Mouse (Mus musculus): ENCODE results near the gene Pgc. TPM values are rescaled to one million over a fixed set of nuclear protein-coding genes. Genes with fewer than 3 reads are reported as not detected.

Gene Pgc
- 4.9 and 5.0 TPM in 2 replicates for polyA plus RNA-seq (2011; ENCODE audit: insufficient read depth, insufficient read length, low read depth, missing spikeins)

- Histone ChIP-seq H3K36me3 (ENCODE audit: control insufficient read depth, insufficient read depth, low read length, poor library complexity, severe bottlenecking) (no peaks in the 10 kb centered on the region), H3K4me1 (ENCODE audit: control insufficient read depth, insufficient read depth, low read length) (peaks cover 13% of the 10 kb centered on the region), H3K9me3 (replicated peaks; ENCODE audit: control insufficient read depth, insufficient read depth, low read length, poor library complexity, severe bottlenecking) (no peaks in the 10 kb centered on the region), H3K27ac (ENCODE audit: insufficient read depth, low read length) (no peak within 1 kb of the TSS), H3K4me3 (ENCODE audit: low read depth, low read length) (no peak within 1 kb of the TSS), H3K27me3 (ENCODE audit: control insufficient read depth, insufficient read depth, low read length, poor library complexity, severe bottlenecking) (no peaks in the 10 kb centered on the region), H3K9ac (ENCODE audit: low read depth, poor library complexity, severe bottlenecking) (no peak within 1 kb of the TSS)
- TF ChIP-seq CTCF (IDR thresholded peaks at IDR 0.05; ENCODE audit: low read depth, low read length) (no peak), EP300 (IDR thresholded peaks at IDR 0.05; ENCODE audit: insufficient read depth, low read depth, low read length) (no peak), POLR2A (IDR thresholded peaks at IDR 0.05; ENCODE audit: insufficient read depth, low read length) (no peak)
These were observed at the start of gene Pgc for GRCm38 (mm10) chr17:47726566-47726965. TSS of gene Pgc (plus strand) at chr17:47726842.

GRCm38 (mm10) chr17:47678238-47678637 is 48.4 kb upstream of the Pgc start:
- no peak overlapping the region for H3K4me3 ChIP-seq (ENCODE audit: low read depth, low read length)
- H3K27ac ChIP-seq (ENCODE audit: insufficient read depth, low read length), result no peak overlapping the region
- no peaks in the 10 kb centered on the region for H3K36me3 ChIP-seq (ENCODE audit: control insufficient read depth, insufficient read depth, low read length, poor library complexity, severe bottlenecking)
- no peaks in the 10 kb centered on the region for H3K27me3 ChIP-seq (ENCODE audit: control insufficient read depth, insufficient read depth, low read length, poor library complexity, severe bottlenecking)
- TF ChIP-seq CTCF (IDR thresholded peaks at IDR 0.05; ENCODE audit: low read depth, low read length), result no peak
- no peak for TF ChIP-seq EP300 (IDR thresholded peaks at IDR 0.05; ENCODE audit: insufficient read depth, low read depth, low read length)
- no peak for TF ChIP-seq POLR2A (IDR thresholded peaks at IDR 0.05; ENCODE audit: insufficient read depth, low read length)
- peaks cover 2% of the 10 kb centered on the region for H3K4me1 ChIP-seq (ENCODE audit: control insufficient read depth, insufficient read depth, low read length)
- no peak overlapping the region for H3K9ac ChIP-seq (ENCODE audit: low read depth, poor library complexity, severe bottlenecking)
- H3K9me3 ChIP-seq (replicated peaks; ENCODE audit: control insufficient read depth, insufficient read depth, low read length, poor library complexity, severe bottlenecking), result no peaks in the 10 kb centered on the region

GRCm38 (mm10) chr17:47678702-47679101 is 47.9 kb upstream of the Pgc start:
- Histone ChIP-seq H3K36me3 (ENCODE audit: control insufficient read depth, insufficient read depth, low read length, poor library complexity, severe bottlenecking) (no peaks in the 10 kb centered on the region), H3K27ac (ENCODE audit: insufficient read depth, low read length) (no peak overlapping the region), H3K9me3 (replicated peaks; ENCODE audit: control insufficient read depth, insufficient read depth, low read length, poor library complexity, severe bottlenecking) (no peaks in the 10 kb centered on the region), H3K4me1 (ENCODE audit: control insufficient read depth, insufficient read depth, low read length) (peaks cover 2% of the 10 kb centered on the region), H3K9ac (ENCODE audit: low read depth, poor library complexity, severe bottlenecking) (no peak overlapping the region), H3K4me3 (ENCODE audit: low read depth, low read length) (no peak overlapping the region), H3K27me3 (ENCODE audit: control insufficient read depth, insufficient read depth, low read length, poor library complexity, severe bottlenecking) (no peaks in the 10 kb centered on the region)
- TF ChIP-seq EP300 (IDR thresholded peaks at IDR 0.05; ENCODE audit: insufficient read depth, low read depth, low read length) (no peak), CTCF (IDR thresholded peaks at IDR 0.05; ENCODE audit: low read depth, low read length) (no peak)

- Histone ChIP-seq H3K9me3 (replicated peaks; ENCODE audit: control insufficient read depth, insufficient read depth, low read length, poor library complexity, severe bottlenecking) (no peaks in the 10 kb centered on the region), H3K27ac (ENCODE audit: insufficient read depth, low read length) (no peak overlapping the region), H3K27me3 (ENCODE audit: control insufficient read depth, insufficient read depth, low read length, poor library complexity, severe bottlenecking) (no peaks in the 10 kb centered on the region), H3K36me3 (ENCODE audit: control insufficient read depth, insufficient read depth, low read length, poor library complexity, severe bottlenecking) (no peaks in the 10 kb centered on the region; the same call in 1 of the 2 replicates), H3K4me1 (ENCODE audit: control insufficient read depth, insufficient read depth, low read length) (peaks cover 1% of the 10 kb centered on the region), H3K9ac (ENCODE audit: low read depth, poor library complexity, severe bottlenecking) (no peak overlapping the region), H3K4me3 (ENCODE audit: low read depth, low read length) (no peak overlapping the region)
- TF ChIP-seq EP300 (IDR thresholded peaks at IDR 0.05; ENCODE audit: insufficient read depth, low read depth, low read length), result no peak
- no peak for TF ChIP-seq CTCF (IDR thresholded peaks at IDR 0.05; ENCODE audit: low read depth, low read length)
- TF ChIP-seq POLR2A (IDR thresholded peaks at IDR 0.05; ENCODE audit: insufficient read depth, low read length), result no peak
These were observed 43.8 kb upstream of the Pgc start for GRCm38 (mm10) chr17:47682836-47683235.

- Histone ChIP-seq H3K27me3 (ENCODE audit: control insufficient read depth, insufficient read depth, low read length, poor library complexity, severe bottlenecking) (no peaks in the 10 kb centered on the region), H3K9ac (ENCODE audit: low read depth, poor library complexity, severe bottlenecking) (peak overlapping the region; percentile 87), H3K9me3 (replicated peaks; ENCODE audit: control insufficient read depth, insufficient read depth, low read length, poor library complexity, severe bottlenecking) (no peaks in the 10 kb centered on the region), H3K27ac (ENCODE audit: insufficient read depth, low read length) (no peak overlapping the region), H3K36me3 (ENCODE audit: control insufficient read depth, insufficient read depth, low read length, poor library complexity, severe bottlenecking) (no peaks in the 10 kb centered on the region; the same call in 1 of the 2 replicates), H3K4me1 (ENCODE audit: control insufficient read depth, insufficient read depth, low read length) (peaks cover 1% of the 10 kb centered on the region), H3K4me3 (ENCODE audit: low read depth, low read length) (peak overlapping the region; percentile 93)
- TF ChIP-seq POLR2A (IDR thresholded peaks at IDR 0.05; ENCODE audit: insufficient read depth, low read length) (peak; percentile 72), EP300 (IDR thresholded peaks at IDR 0.05; ENCODE audit: insufficient read depth, low read depth, low read length) (no peak), CTCF (IDR thresholded peaks at IDR 0.05; ENCODE audit: low read depth, low read length) (no peak)
These were observed 39.0 kb upstream of the Pgc start for GRCm38 (mm10) chr17:47687409-47688343.

GRCm38 (mm10) chr17:47688344-47688607 is 38.4 kb upstream of the Pgc start, which contains the start of gene Tomm6:
TSS of gene Tomm6 (minus strand) at chr17:47688386.
- peak within 1 kb of the TSS; percentile 87 for H3K9ac ChIP-seq (ENCODE audit: low read depth, poor library complexity, severe bottlenecking)
- H3K27ac ChIP-seq (ENCODE audit: insufficient read depth, low read length), result no peak within 1 kb of the TSS
- H3K4me3 ChIP-seq (ENCODE audit: low read depth, low read length), result peak within 1 kb of the TSS; percentile 93
- H3K36me3 ChIP-seq (ENCODE audit: control insufficient read depth, insufficient read depth, low read length, poor library complexity, severe bottlenecking), result no peaks in the 10 kb centered on the region; the same call in 1 of the 2 replicates
- no peaks in the 10 kb centered on the region for H3K27me3 ChIP-seq (ENCODE audit: control insufficient read depth, insufficient read depth, low read length, poor library complexity, severe bottlenecking)
- H3K4me1 ChIP-seq (ENCODE audit: control insufficient read depth, insufficient read depth, low read length), result peaks cover 1% of the 10 kb centered on the region
- TF ChIP-seq CTCF (IDR thresholded peaks at IDR 0.05; ENCODE audit: low read depth, low read length), result no peak
- no peaks in the 10 kb centered on the region for H3K9me3 ChIP-seq (replicated peaks; ENCODE audit: control insufficient read depth, insufficient read depth, low read length, poor library complexity, severe bottlenecking)
